Mouse (Mus musculus) stomach, embryonic 15.5 days (tissue): ENCODE measurements around the gene Sorl1. TPM values are rescaled to one million over a fixed set of nuclear protein-coding genes. Genes with fewer than 3 reads are reported as not detected.

ENCODE experiments used
- ATAC-seq: fragments of 200-750 bp; cut with Nextera tagmentation; 2 replicates; pipeline ENCODE4 v1.8.0; 2017; ENCODE audit warnings: low read depth, moderate number of reproducible peaks, moderate TSS enrichment; ENCODE audit not compliant: insufficient read depth, low FRiP score
- H3K27ac ChIP-seq: fragments of 300-500 bp; sonication (generic); 2 replicates; pipeline ENCODE4 v1.5.1; 2015; ENCODE audit warnings: mild to moderate bottlenecking, inconsistent platforms
- H3K27me3 ChIP-seq: fragments of 300-500 bp; sonication (generic); replicated peaks from 2 replicates; pipeline ENCODE4 v1.6.1; 2015; ENCODE audit warnings: inconsistent platforms
- H3K36me3 ChIP-seq: fragments of 300-500 bp; sonication (generic); 2 replicates; pipeline ENCODE4 v1.6.1; 2015; ENCODE audit warnings: inconsistent platforms
- H3K4me1 ChIP-seq: fragments of 300-500 bp; sonication (generic); 2 replicates; pipeline ENCODE4 v1.6.1; 2015; ENCODE audit warnings: inconsistent platforms
- H3K4me2 ChIP-seq: fragments of 300-500 bp; sonication (generic); 2 replicates; pipeline ENCODE4 v1.6.1; 2015; ENCODE audit warnings: mild to moderate bottlenecking, inconsistent platforms
- H3K4me3 ChIP-seq: fragments of 300-500 bp; sonication (generic); replicated peaks from 2 replicates; pipeline ENCODE4 v1.5.1; 2015; ENCODE audit warnings: inconsistent platforms
- H3K9ac ChIP-seq: fragments of 300-500 bp; sonication (generic); 2 replicates; pipeline ENCODE4 v1.6.1; 2015; ENCODE audit warnings: inconsistent platforms
- H3K9me3 ChIP-seq: fragments of 300-500 bp; sonication (generic); 2 replicates; pipeline ENCODE4 v1.6.1; 2016; ENCODE audit warnings: inconsistent platforms
- WGBS: fragments of 180-500 bp; shearing (Covaris S2); methylation state at CpG from one replicate; pipeline ENCODE4 v1.1.7; 2015; 5-methylcytosine and 5-hydroxymethylcytosine counted together
- polyA plus RNA-seq: library from polyadenylated mRNA; unstranded; fragments of >200 nt; fragmentation: Nextera tagmentation; extraction: Ambion mirVana; gene quantifications from 2 replicates; pipeline ENCODE4 v1.2.1, GENCODE M21; 2015

The Sorl1 gene
- polyA plus RNA-seq, 1 experiment from 2014 or later = 11.4 TPM

DNA sequence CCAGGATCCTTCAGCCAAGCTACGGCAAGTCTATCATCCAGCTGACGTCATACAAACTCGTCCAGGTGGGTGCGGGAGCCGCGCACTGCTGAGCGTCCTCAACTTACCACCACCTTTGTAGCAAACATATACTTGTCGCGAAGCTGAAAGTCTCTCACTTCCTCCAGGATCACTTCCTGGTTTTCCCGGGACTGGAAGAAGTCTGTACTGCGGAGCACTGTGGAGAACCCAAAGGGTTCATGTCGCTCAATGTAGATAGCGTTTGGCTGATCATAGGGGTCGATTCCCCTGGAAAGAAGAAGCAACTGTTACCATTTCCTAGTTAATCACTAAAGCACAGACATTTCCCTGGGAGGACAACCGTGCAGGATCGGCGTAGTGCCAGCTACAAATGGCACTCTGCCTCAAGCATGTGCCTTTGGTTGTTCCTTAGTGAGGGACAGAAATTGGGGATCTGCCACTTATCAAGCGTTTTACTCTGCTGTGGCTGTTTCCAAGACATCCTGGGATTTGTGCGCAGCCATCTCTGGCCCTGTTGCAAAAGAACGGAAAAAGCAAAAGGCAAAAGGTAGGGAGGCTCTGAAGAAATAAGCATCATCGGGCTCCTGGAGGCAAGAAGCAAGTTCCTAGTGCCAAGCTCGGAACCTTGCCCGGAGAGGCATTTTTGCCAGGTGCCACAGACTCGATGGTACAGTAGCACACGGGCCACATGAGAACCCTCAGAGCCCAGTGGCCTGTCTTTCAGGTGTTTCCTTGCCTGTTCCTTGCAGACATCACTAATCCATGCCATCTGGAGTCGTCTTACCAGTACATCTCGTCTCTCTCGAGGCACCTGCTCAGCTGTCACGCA lies 42.2 kb downstream of the Sorl1 start:
- Histone ChIP-seq H3K36me3 (no peaks in the 10 kb centered on the region), H3K4me2 (no peak overlapping the region), H3K27ac (no peak overlapping the region), H3K4me1 (no peaks in the 10 kb centered on the region), H3K4me3 (no peak overlapping the region), H3K27me3 (no peaks in the 10 kb centered on the region), H3K9me3 (no peaks in the 10 kb centered on the region), H3K9ac (no peak overlapping the region)
- WGBS = 89% methylated on average over 29 of the region's 29 CpGs
- no peak for ATAC-seq

DNA sequence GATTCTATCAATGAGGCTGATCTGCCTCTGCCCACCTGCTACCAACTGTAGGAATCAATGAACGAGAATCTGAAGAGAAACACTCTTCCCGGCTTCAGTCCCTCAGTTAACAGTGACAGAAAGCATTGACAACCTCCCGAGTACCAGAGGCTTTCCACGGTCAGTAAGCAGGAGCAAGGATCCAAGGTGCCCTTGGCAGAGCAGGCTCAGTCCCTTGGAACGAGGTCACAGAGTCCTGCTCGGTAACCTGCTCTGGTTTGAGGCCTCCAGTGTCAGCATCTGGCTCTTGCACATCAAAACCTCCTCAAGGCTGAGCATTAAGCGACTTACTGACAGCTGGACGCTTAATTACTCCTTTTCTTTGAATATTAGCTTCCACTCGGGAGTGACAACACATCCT lies 43.4 kb downstream of the Sorl1 start:
- Histone ChIP-seq H3K9me3 (no peaks in the 10 kb centered on the region), H3K9ac (no peak overlapping the region), H3K4me2 (no peak overlapping the region), H3K4me1 (no peaks in the 10 kb centered on the region), H3K4me3 (no peak overlapping the region), H3K27me3 (no peaks in the 10 kb centered on the region), H3K36me3 (no peaks in the 10 kb centered on the region), H3K27ac (no peak overlapping the region)
- 84% methylated on average over 9 of the region's 9 CpGs for WGBS
- ATAC-seq = no peak

DNA sequence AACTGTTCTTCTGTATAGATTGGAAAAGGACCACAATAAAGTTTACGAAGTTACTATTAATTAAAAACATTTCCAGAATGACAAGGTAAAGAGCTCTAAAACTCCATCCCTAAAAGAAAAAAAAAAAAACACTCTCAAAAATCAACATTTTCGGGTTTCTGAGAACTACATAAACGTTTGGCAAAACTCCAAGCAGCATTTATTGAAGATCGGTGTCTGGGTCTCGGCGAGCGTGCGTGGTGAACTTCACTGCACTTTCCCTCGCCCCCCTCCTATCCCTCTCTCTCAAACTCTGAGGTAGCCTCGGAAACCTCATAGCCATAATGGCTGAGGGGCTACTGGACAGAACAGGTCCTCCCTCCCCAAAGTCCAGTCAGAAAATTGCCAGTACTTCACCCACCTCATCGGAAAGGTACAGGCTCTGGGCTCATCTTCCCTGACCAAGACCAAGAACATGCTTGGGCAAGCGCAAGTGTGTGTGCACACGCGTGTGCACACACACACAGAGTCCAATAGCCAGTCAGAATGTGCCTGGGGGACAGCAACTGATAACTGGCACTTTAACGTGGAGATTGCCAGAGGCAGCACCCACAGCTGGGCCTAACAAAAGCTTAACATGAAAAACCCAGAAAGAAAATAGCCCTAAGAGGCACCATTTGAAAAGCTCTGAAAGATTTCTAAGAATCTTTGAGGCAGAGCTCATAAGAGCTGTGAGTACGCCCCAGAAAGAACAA lies 46.8 kb downstream of the Sorl1 start:
- no peaks in the 10 kb centered on the region for H3K9me3 ChIP-seq
- no peaks in the 10 kb centered on the region for H3K36me3 ChIP-seq
- no peak for ATAC-seq
- H3K4me2 ChIP-seq = no peak overlapping the region
- no peak overlapping the region for H3K27ac ChIP-seq
- no peaks in the 10 kb centered on the region for H3K4me1 ChIP-seq
- H3K9ac ChIP-seq = no peak overlapping the region
- 62% methylated on average over 16 of the region's 16 CpGs for WGBS
- no peak overlapping the region for H3K4me3 ChIP-seq
- no peaks in the 10 kb centered on the region for H3K27me3 ChIP-seq

DNA sequence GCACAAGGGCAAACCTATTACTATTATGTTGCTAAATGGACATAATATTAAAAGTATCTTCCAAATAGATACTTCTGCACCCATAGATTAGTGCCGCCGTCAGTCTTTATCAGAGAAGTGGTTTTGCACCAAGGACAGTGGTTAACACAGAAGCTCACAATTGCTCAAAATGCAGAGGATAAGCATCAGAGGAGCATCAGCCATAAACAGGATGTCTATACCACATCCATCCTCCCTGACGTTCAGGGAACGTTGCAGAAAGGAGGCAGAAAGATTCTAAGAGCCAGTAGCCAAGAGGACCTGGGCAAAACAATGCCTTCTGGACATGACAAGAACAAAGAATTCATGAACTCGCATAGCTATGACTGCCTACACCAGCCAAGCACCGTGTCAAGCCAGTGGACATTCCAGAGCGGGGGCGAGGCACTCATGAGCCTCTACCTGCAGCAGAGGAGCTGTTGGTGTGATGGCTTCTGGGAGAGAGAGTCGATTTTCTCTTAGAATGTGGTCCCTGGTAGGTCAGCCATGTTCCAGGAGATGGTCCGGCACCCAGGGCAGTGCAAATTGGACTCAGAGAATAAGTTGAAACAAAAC lies 47.7 kb downstream of the Sorl1 start:
- no peak for ATAC-seq
- H3K4me2 ChIP-seq = no peak overlapping the region
- no peaks in the 10 kb centered on the region for H3K36me3 ChIP-seq
- no peaks in the 10 kb centered on the region for H3K9me3 ChIP-seq
- no peak overlapping the region for H3K4me3 ChIP-seq
- H3K9ac ChIP-seq = no peak overlapping the region
- no peaks in the 10 kb centered on the region for H3K4me1 ChIP-seq
- 83% methylated on average over 10 of the region's 10 CpGs for WGBS
- H3K27ac ChIP-seq = no peak overlapping the region
- no peaks in the 10 kb centered on the region for H3K27me3 ChIP-seq

DNA sequence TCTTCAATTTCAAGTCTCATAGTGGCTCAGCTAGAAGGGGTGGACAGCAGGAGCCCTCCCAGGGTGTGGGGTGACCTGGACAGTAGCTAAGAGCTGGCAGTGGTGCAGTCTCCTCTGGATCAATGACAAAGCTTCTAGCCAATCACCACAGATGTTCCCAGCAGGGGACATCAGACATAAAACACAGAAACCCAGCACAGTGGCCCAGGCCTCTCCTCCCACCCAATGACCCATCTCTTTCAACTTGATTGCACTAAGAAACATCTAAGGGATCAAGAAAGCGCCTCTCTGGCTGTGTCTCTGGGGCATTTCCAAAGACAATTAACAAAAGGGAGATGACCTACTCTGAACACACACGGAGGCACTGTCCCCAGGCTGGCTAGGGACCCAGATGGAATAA lies 48.9 kb downstream of the Sorl1 start:
- H3K36me3 ChIP-seq = no peaks in the 10 kb centered on the region
- H3K4me2 ChIP-seq = no peak overlapping the region
- WGBS = 57% methylated on average over 2 of the region's 2 CpGs
- no peak for ATAC-seq
- H3K4me1 ChIP-seq = no peaks in the 10 kb centered on the region
- H3K4me3 ChIP-seq = no peak overlapping the region
- H3K9me3 ChIP-seq = no peaks in the 10 kb centered on the region
- H3K9ac ChIP-seq = no peak overlapping the region
- H3K27ac ChIP-seq = no peak overlapping the region
- H3K27me3 ChIP-seq = no peaks in the 10 kb centered on the region

DNA sequence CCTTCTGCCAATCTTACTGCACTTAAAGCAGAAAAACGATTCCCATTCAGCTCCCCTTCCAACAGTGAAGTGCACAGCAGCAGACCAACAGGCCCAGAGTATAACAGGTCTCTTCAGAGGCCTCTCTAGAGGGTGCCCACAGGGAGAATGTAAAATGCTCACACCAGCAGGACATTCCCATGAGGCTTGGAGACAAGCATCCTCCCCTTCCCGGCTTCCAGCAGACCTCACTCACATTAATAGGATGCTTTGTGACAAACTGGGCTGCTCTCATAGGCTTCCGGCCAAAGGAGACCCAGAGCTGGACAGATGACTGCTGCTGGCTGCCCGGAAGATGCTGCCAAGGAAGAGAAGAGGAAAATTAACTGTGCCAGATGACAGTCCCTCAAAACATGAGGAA lies 52.1 kb downstream of the Sorl1 start:
- Histone ChIP-seq H3K27me3 (no peaks in the 10 kb centered on the region), H3K4me2 (no peak overlapping the region), H3K9ac (no peak overlapping the region), H3K36me3 (no peaks in the 10 kb centered on the region), H3K4me1 (no peaks in the 10 kb centered on the region), H3K4me3 (no peak overlapping the region), H3K9me3 (no peaks in the 10 kb centered on the region), H3K27ac (no peak overlapping the region)
- ATAC-seq = no peak
- 52% methylated on average over 4 of the region's 4 CpGs for WGBS

DNA sequence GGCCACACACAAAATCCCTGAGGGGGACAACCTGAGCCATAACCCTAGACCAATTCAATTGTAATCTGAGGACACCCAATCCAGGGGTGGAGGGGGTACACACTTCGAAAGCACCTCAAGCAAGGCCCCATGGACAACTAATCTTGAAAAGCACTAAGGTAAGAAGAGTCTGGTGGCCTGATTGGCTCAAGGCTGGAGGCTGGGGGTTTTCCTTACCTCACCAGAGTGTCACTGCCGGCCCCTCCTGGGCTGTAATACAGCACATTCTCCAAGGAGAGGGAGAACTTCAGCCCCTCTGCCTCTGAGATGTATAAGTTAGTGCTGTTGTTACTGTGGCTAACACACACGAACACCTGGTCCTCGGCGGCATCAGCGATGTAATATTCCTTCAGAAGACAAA lies 53.2 kb downstream of the Sorl1 start:
- ATAC-seq = no peak
- no peaks in the 10 kb centered on the region for H3K36me3 ChIP-seq
- no peak overlapping the region for H3K4me2 ChIP-seq
- no peaks in the 10 kb centered on the region for H3K9me3 ChIP-seq
- 87% methylated on average over 6 of the region's 6 CpGs for WGBS
- no peak overlapping the region for H3K4me3 ChIP-seq
- no peaks in the 10 kb centered on the region for H3K4me1 ChIP-seq
- no peak overlapping the region for H3K27ac ChIP-seq
- no peak overlapping the region for H3K9ac ChIP-seq
- no peaks in the 10 kb centered on the region for H3K27me3 ChIP-seq

DNA sequence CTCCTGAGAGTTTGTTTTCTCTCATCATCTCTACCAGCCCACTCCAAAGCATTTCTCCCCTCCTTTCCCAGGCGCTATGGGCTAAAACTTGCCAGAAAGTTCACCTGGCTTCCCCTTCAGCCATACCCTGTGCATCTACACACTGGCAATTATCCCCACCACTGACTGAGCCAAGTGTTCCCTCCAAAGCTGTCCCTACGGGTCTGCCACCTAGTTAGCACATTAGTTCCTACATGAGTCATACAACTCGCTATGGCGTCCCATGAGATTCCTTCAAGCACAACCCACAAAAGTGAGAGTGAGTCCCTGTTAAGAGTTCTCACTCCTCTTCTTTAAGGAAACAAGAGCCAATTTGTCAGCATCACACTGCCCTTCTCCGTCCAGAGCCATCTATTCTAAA lies 54.6 kb downstream of the Sorl1 start:
- no peaks in the 10 kb centered on the region for H3K36me3 ChIP-seq
- no peak overlapping the region for H3K27ac ChIP-seq
- H3K27me3 ChIP-seq = no peaks in the 10 kb centered on the region
- no peaks in the 10 kb centered on the region for H3K4me1 ChIP-seq
- no peak overlapping the region for H3K4me3 ChIP-seq
- no peak for ATAC-seq
- H3K9ac ChIP-seq = no peak overlapping the region
- WGBS = 86% methylated on average over 5 of the region's 5 CpGs
- H3K4me2 ChIP-seq = no peak overlapping the region
- no peaks in the 10 kb centered on the region for H3K9me3 ChIP-seq

DNA sequence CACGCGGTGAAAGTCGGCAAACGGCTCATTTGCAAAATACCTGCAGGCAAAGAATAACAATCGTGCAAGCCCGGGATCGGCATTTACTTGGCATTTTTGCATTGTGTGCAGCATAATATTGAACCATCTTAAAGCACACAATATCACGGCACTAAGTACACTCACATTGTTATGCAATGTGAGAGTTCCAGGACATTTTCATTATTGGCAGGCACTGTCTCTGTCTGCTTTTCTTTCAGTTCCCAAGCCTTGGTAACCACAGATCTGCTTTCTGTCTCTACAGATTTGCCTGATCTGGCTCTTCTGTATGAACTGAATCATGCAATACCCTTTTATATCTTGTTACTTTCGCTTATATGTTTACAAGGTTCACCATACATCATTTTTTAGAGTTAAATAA lies 56.1 kb downstream of the Sorl1 start:
- Histone ChIP-seq H3K4me2 (no peak overlapping the region), H3K9me3 (no peaks in the 10 kb centered on the region), H3K4me1 (no peaks in the 10 kb centered on the region), H3K9ac (no peak overlapping the region), H3K36me3 (no peaks in the 10 kb centered on the region), H3K4me3 (no peak overlapping the region), H3K27ac (no peak overlapping the region), H3K27me3 (no peaks in the 10 kb centered on the region)
- 60% methylated on average over 9 of the region's 9 CpGs for WGBS
- ATAC-seq = no peak

DNA sequence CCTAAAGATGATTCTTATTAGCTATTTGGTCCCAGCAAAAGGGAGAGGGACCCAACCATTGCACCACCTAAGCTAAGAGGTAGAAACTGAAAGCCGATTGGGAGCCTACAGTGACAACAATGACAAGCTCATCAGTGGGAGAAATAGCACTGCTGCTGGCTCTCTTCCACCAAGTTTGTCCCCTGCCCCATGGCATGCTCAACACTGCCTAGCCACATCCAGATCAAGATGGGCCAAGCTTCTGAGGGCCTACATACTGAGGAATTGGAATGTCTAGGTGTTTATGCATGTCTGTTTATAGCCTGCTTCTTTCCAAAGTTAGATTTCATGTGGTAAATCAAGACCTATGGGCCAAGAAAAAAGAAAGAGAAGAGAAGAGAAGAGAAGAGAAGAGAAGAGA lies 58.3 kb downstream of the Sorl1 start:
- Histone ChIP-seq H3K9ac (no peak overlapping the region), H3K4me3 (no peak overlapping the region), H3K27me3 (no peaks in the 10 kb centered on the region), H3K9me3 (no peaks in the 10 kb centered on the region), H3K27ac (no peak overlapping the region), H3K4me2 (no peak overlapping the region), H3K4me1 (no peaks in the 10 kb centered on the region), H3K36me3 (no peaks in the 10 kb centered on the region)
- no peak for ATAC-seq
- WGBS = 83% methylated on average over 1 of the region's 1 CpGs

DNA sequence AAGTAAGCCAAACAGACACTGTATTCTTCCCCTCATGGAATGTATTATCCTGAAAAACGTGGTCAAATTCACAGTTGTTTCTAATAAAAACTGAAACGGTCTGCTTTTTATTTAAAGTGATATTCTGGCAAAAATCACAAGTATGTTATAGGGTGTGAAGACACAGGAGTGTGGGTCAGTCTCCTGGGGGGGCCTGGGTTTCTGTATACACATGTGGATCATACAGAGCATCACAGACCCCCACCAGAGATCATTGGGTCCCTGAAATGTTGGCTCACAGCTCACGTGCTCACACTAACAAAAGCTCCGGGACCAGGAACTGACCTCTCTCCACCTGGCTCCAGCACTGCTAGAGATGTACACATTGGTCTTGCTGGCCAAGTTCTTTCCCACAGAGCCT lies 60.7 kb downstream of the Sorl1 start:
- Histone ChIP-seq H3K4me3 (no peak overlapping the region), H3K27me3 (no peaks in the 10 kb centered on the region), H3K36me3 (no peaks in the 10 kb centered on the region), H3K4me2 (no peak overlapping the region), H3K9ac (no peak overlapping the region), H3K27ac (no peak overlapping the region), H3K4me1 (no peaks in the 10 kb centered on the region), H3K9me3 (no peaks in the 10 kb centered on the region)
- ATAC-seq = no peak
- WGBS = 68% methylated on average over 4 of the region's 4 CpGs

DNA sequence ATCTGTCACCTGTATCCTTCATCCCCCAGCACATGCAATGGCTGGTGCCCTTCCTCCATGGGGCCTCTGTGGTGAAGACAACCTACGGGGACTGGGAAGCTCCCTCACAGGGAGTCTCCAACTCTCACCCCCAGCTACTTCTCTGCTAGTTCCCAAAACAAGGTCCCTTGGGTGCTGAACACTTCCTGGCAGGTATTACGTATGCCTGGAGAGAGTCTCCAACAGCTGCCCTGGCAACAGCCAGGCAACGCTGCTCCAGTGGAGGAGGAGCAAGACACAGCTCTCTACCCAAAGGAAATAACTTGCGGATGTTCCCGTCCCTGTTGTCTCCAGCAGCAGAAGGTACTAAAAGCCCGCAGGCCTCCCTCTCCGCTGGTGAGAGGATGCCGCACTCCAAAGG lies 61.8 kb downstream of the Sorl1 start:
- Histone ChIP-seq H3K27ac (no peak overlapping the region), H3K4me2 (no peak overlapping the region), H3K4me3 (no peak overlapping the region), H3K27me3 (no peaks in the 10 kb centered on the region), H3K9me3 (no peaks in the 10 kb centered on the region), H3K36me3 (no peaks in the 10 kb centered on the region), H3K4me1 (no peaks in the 10 kb centered on the region), H3K9ac (no peak overlapping the region)
- no peak for ATAC-seq
- 82% methylated on average over 8 of the region's 8 CpGs for WGBS
